Mouse (Mus musculus): Measurements from ENCODE around the gene Clstn2. TPM values are rescaled to one million over a fixed set of nuclear protein-coding genes. Genes with fewer than 3 reads are reported as not detected.

Gene Clstn2
- polyA plus RNA-seq, 1 experiment from 2014 or later, result 25.2 TPM

GRCm38 (mm10) chr9:97525563-97525962 lies 507.4 kb downstream of the Clstn2 start:
- no peak overlapping the region for H3K4me3 ChIP-seq (ENCODE audit: low read depth, low read length)
- no peak overlapping the region for H3K4me2 ChIP-seq (ENCODE audit: low read depth, low read length)
- no peaks in the 10 kb centered on the region for H3K9me3 ChIP-seq (ENCODE audit: control insufficient read depth, low read length)
- ATAC-seq (ENCODE audit: low read depth), result no peak
- no peak overlapping the region for H3K27ac ChIP-seq (ENCODE audit: low read depth, low read length)
- WGBS, result 80% methylated on average over 3 of the region's 3 CpGs
- no peaks in the 10 kb centered on the region for H3K27me3 ChIP-seq (ENCODE audit: control insufficient read depth, insufficient read depth, low read length)
- no peaks in the 10 kb centered on the region for H3K36me3 ChIP-seq (ENCODE audit: control insufficient read depth, insufficient read depth, low read length)
- no peaks in the 10 kb centered on the region for H3K4me1 ChIP-seq (ENCODE audit: control insufficient read depth, insufficient read depth, low read length)
- no peak overlapping the region for H3K9ac ChIP-seq (replicated peaks; ENCODE audit: low read depth, low read length)

DNA sequence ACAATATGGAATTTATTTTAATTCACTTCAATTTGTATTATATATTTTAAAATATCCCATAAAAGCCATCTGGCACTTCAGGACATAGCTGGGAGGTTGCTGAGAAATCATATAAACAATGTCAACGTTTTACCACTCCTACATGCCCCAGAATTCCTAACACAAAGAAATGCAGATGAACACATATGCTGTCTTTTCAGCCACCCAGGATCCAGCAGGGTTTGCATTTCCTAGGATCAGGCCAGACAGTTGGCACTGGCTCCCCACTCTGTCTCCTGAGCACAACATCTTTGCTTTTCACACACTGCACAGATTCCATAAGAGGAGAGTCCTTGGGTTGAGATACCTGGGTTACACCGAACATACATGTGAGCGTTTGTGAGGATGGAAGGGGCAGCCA lies 508.1 kb downstream of the Clstn2 start:
- H3K4me1 ChIP-seq (ENCODE audit: control insufficient read depth, insufficient read depth, low read length), result no peaks in the 10 kb centered on the region
- no peak overlapping the region for H3K9ac ChIP-seq (replicated peaks; ENCODE audit: low read depth, low read length)
- H3K27me3 ChIP-seq (ENCODE audit: control insufficient read depth, insufficient read depth, low read length), result no peaks in the 10 kb centered on the region
- H3K4me3 ChIP-seq (ENCODE audit: low read depth, low read length), result no peak overlapping the region
- no peak for ATAC-seq (ENCODE audit: low read depth)
- no peak overlapping the region for H3K4me2 ChIP-seq (ENCODE audit: low read depth, low read length)
- H3K9me3 ChIP-seq (ENCODE audit: control insufficient read depth, low read length), result no peaks in the 10 kb centered on the region
- H3K27ac ChIP-seq (ENCODE audit: low read depth, low read length), result no peak overlapping the region
- WGBS, result 78% methylated on average over 3 of the region's 3 CpGs
- H3K36me3 ChIP-seq (ENCODE audit: control insufficient read depth, insufficient read depth, low read length), result no peaks in the 10 kb centered on the region

- 93% methylated on average over 3 of the region's 3 CpGs for WGBS
- Histone ChIP-seq H3K36me3 (ENCODE audit: control insufficient read depth, insufficient read depth, low read length) (no peaks in the 10 kb centered on the region), H3K9ac (replicated peaks; ENCODE audit: low read depth, low read length) (no peak overlapping the region), H3K4me2 (ENCODE audit: low read depth, low read length) (no peak overlapping the region), H3K4me1 (ENCODE audit: control insufficient read depth, insufficient read depth, low read length) (no peaks in the 10 kb centered on the region), H3K27ac (ENCODE audit: low read depth, low read length) (no peak overlapping the region), H3K4me3 (ENCODE audit: low read depth, low read length) (no peak overlapping the region), H3K27me3 (ENCODE audit: control insufficient read depth, insufficient read depth, low read length) (no peaks in the 10 kb centered on the region), H3K9me3 (ENCODE audit: control insufficient read depth, low read length) (no peaks in the 10 kb centered on the region)
- no peak for ATAC-seq (ENCODE audit: low read depth)
These were observed 512.2 kb downstream of the Clstn2 start for GRCm38 (mm10) chr9:97520771-97521170.

DNA sequence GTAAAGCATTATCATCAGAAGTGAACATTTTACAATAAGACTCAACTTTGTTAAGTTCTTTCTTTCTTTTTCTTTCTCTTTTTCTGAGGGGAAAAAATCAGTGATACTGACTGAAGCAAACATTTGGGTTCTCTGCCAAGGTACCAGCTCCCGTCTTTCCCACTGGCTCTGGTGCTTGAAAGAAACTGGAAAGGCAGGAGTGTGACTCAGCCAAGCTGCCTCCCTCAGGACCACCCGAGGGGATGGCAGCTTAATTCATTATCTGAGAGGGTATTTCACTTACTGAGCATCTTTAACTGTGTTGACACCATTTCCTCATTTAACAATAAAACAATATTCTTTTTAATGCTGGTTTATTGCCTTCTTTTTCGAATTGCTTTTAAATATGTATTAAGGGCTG lies 516.0 kb downstream of the Clstn2 start:
- no peaks in the 10 kb centered on the region for H3K9me3 ChIP-seq (ENCODE audit: control insufficient read depth, low read length)
- no peak for ATAC-seq (ENCODE audit: low read depth)
- no peaks in the 10 kb centered on the region for H3K4me1 ChIP-seq (ENCODE audit: control insufficient read depth, insufficient read depth, low read length)
- H3K36me3 ChIP-seq (ENCODE audit: control insufficient read depth, insufficient read depth, low read length), result no peaks in the 10 kb centered on the region
- H3K27me3 ChIP-seq (ENCODE audit: control insufficient read depth, insufficient read depth, low read length), result no peaks in the 10 kb centered on the region
- H3K4me2 ChIP-seq (ENCODE audit: low read depth, low read length), result no peak overlapping the region
- H3K27ac ChIP-seq (ENCODE audit: low read depth, low read length), result no peak overlapping the region
- H3K4me3 ChIP-seq (ENCODE audit: low read depth, low read length), result no peak overlapping the region
- WGBS, result 62% methylated on average over 3 of the region's 3 CpGs
- no peak overlapping the region for H3K9ac ChIP-seq (replicated peaks; ENCODE audit: low read depth, low read length)

GRCm38 (mm10) chr9:97514639-97515038 lies 518.3 kb downstream of the Clstn2 start:
- Histone ChIP-seq H3K27me3 (ENCODE audit: control insufficient read depth, insufficient read depth, low read length) (no peaks in the 10 kb centered on the region), H3K4me3 (ENCODE audit: low read depth, low read length) (no peak overlapping the region), H3K4me2 (ENCODE audit: low read depth, low read length) (no peak overlapping the region), H3K4me1 (ENCODE audit: control insufficient read depth, insufficient read depth, low read length) (no peaks in the 10 kb centered on the region), H3K9me3 (ENCODE audit: control insufficient read depth, low read length) (no peaks in the 10 kb centered on the region), H3K36me3 (ENCODE audit: control insufficient read depth, insufficient read depth, low read length) (no peaks in the 10 kb centered on the region), H3K27ac (ENCODE audit: low read depth, low read length) (no peak overlapping the region), H3K9ac (replicated peaks; ENCODE audit: low read depth, low read length) (no peak overlapping the region)
- 95% methylated on average over 2 of the region's 2 CpGs for WGBS
- ATAC-seq (ENCODE audit: low read depth), result no peak

DNA sequence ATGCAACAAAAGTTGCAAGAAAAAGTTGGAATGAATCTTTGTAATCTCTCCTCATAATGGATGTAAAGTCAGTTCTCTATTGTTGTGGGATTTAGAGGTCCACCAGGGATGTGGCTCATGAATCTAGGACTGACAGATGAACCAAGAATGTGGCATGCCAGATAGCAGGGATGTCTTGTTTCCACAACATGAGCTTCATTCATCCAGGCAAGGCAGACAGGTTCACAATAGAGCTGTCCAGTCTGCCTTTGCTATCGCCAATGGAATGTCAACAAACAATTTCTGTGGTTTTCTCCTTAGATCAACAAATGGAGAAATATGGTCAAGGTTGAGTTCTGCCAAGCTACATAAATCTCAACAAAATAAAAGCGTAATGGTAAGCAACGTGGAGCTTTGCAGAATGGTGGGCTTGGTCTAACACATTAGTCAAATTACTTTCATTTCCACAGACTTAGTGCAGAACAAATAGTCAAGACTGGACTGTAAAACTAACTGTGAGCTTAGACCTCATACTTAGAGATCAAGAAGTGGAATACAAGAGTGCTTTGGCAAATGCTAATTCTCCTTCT lies 520.6 kb downstream of the Clstn2 start:
- Histone ChIP-seq H3K27me3 (ENCODE audit: control insufficient read depth, insufficient read depth, low read length) (no peaks in the 10 kb centered on the region), H3K36me3 (ENCODE audit: control insufficient read depth, insufficient read depth, low read length) (no peaks in the 10 kb centered on the region), H3K27ac (ENCODE audit: low read depth, low read length) (no peak overlapping the region), H3K4me2 (ENCODE audit: low read depth, low read length) (no peak overlapping the region), H3K9me3 (ENCODE audit: control insufficient read depth, low read length) (no peaks in the 10 kb centered on the region), H3K4me3 (ENCODE audit: low read depth, low read length) (no peak overlapping the region), H3K9ac (replicated peaks; ENCODE audit: low read depth, low read length) (no peak overlapping the region), H3K4me1 (ENCODE audit: control insufficient read depth, insufficient read depth, low read length) (no peaks in the 10 kb centered on the region)
- 52% methylated on average over 3 of the region's 3 CpGs for WGBS
- no peak for ATAC-seq (ENCODE audit: low read depth)

DNA sequence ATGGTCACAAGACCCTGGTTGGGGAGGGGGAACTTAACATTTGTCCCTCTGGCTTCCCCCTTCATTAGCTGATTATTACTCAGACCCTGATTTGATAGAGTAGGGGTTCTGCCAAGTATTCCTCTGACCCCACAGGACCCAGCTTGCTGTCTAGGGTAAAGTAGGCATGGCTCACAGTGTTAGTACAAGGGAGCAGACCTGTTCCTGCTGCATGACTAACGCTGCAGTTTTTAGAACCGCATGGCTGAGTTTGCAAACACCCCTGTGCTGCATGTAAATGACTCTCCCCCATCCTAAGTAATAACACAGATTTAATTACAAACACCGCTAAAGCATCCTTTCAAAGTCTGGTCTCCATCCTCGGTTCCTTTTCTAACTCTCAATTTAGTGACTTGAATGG lies 531.6 kb downstream of the Clstn2 start:
- no peak overlapping the region for H3K4me2 ChIP-seq (ENCODE audit: low read depth, low read length)
- H3K9me3 ChIP-seq (ENCODE audit: control insufficient read depth, low read length), result no peaks in the 10 kb centered on the region
- no peaks in the 10 kb centered on the region for H3K4me1 ChIP-seq (ENCODE audit: control insufficient read depth, insufficient read depth, low read length)
- H3K27me3 ChIP-seq (ENCODE audit: control insufficient read depth, insufficient read depth, low read length), result no peaks in the 10 kb centered on the region
- H3K9ac ChIP-seq (replicated peaks; ENCODE audit: low read depth, low read length), result no peak overlapping the region
- no peak overlapping the region for H3K4me3 ChIP-seq (ENCODE audit: low read depth, low read length)
- H3K27ac ChIP-seq (ENCODE audit: low read depth, low read length), result no peak overlapping the region
- H3K36me3 ChIP-seq (ENCODE audit: control insufficient read depth, insufficient read depth, low read length), result no peaks in the 10 kb centered on the region
- ATAC-seq (ENCODE audit: low read depth), result no peak
- 57% methylated on average over 4 of the region's 4 CpGs for WGBS

GRCm38 (mm10) chr9:97495056-97495455 lies 537.9 kb downstream of the Clstn2 start:
- Histone ChIP-seq H3K9ac (replicated peaks; ENCODE audit: low read depth, low read length) (no peak overlapping the region), H3K9me3 (ENCODE audit: control insufficient read depth, low read length) (no peaks in the 10 kb centered on the region), H3K4me3 (ENCODE audit: low read depth, low read length) (no peak overlapping the region), H3K36me3 (ENCODE audit: control insufficient read depth, insufficient read depth, low read length) (no peaks in the 10 kb centered on the region), H3K4me2 (ENCODE audit: low read depth, low read length) (no peak overlapping the region), H3K27me3 (ENCODE audit: control insufficient read depth, insufficient read depth, low read length) (no peaks in the 10 kb centered on the region), H3K4me1 (ENCODE audit: control insufficient read depth, insufficient read depth, low read length) (no peaks in the 10 kb centered on the region), H3K27ac (ENCODE audit: low read depth, low read length) (no peak overlapping the region)
- no peak for ATAC-seq (ENCODE audit: low read depth)
- 94% methylated on average over 6 of the region's 6 CpGs for WGBS

DNA sequence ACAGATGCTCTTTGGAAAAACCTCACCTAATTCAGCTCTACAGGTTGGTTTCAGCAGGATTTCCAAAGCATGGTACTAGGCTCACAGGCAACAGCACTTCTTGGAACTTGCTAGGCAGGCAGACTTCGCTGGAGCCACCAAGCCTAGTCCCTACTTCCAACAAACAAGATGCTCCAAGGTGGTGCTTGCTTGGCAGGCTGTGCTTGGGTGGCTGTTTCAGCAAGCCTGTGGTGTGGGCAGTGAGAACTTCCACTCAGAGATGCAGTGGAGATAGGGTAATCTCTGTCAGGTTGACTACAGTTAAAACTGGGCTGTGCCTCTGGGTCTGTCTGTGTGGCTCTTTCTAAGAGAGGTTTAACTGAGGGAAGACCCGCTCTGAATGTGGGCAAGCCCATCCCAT lies 541.4 kb downstream of the Clstn2 start:
- WGBS, result 76% methylated on average over 2 of the region's 2 CpGs
- no peak overlapping the region for H3K4me3 ChIP-seq (ENCODE audit: low read depth, low read length)
- H3K27ac ChIP-seq (ENCODE audit: low read depth, low read length), result no peak overlapping the region
- ATAC-seq (ENCODE audit: low read depth), result no peak
- no peaks in the 10 kb centered on the region for H3K9me3 ChIP-seq (ENCODE audit: control insufficient read depth, low read length)
- no peaks in the 10 kb centered on the region for H3K36me3 ChIP-seq (ENCODE audit: control insufficient read depth, insufficient read depth, low read length)
- H3K4me2 ChIP-seq (ENCODE audit: low read depth, low read length), result no peak overlapping the region
- H3K27me3 ChIP-seq (ENCODE audit: control insufficient read depth, insufficient read depth, low read length), result no peaks in the 10 kb centered on the region
- H3K4me1 ChIP-seq (ENCODE audit: control insufficient read depth, insufficient read depth, low read length), result no peaks in the 10 kb centered on the region
- H3K9ac ChIP-seq (replicated peaks; ENCODE audit: low read depth, low read length), result no peak overlapping the region

Data from neural tube, embryonic 14.5 days (tissue).